Mouse (Mus musculus) liver, embryonic 11.5 days (tissue): Measurements from ENCODE around the gene Ccdc116. TPM values are rescaled to one million over a fixed set of nuclear protein-coding genes. Genes with fewer than 3 reads are reported as not detected.

ENCODE experiments used
- ATAC-seq: fragments of 200-750 bp; cut with Nextera tagmentation; replicated peaks from 2 replicates; pipeline ENCODE4 v1.8.0; 2017; ENCODE audit warnings: moderate number of reproducible peaks, mild to moderate bottlenecking, moderate TSS enrichment, moderate library complexity; ENCODE audit not compliant: low FRiP score
- DNase-seq: peaks from one replicate; pipeline ENCODE4 v3.0.0-alpha.2; 2017; ENCODE audit warnings: low spot score
- H3K27ac ChIP-seq: fragments of 300-500 bp; sonication (generic); 2 replicates; pipeline ENCODE4 v1.5.1; 2014; ENCODE audit warnings: mild to moderate bottlenecking, low read depth, low read length, control low read depth
- H3K27me3 ChIP-seq: fragments of 300-500 bp; sonication (generic); replicated peaks from 2 replicates; pipeline ENCODE4 v1.6.1; 2014; ENCODE audit warnings: low read length, mixed read lengths; ENCODE audit not compliant: control insufficient read depth, insufficient read depth
- H3K36me3 ChIP-seq: fragments of 300-500 bp; sonication (generic); 2 replicates; pipeline ENCODE4 v1.6.1; 2014; ENCODE audit warnings: mild to moderate bottlenecking, low read length, moderate library complexity, mixed read lengths; ENCODE audit not compliant: control insufficient read depth, insufficient read depth
- H3K4me1 ChIP-seq: fragments of 300-500 bp; sonication (generic); replicated peaks from 2 replicates; pipeline ENCODE4 v1.6.1; 2014; ENCODE audit warnings: low read length, mixed read lengths; ENCODE audit not compliant: control insufficient read depth, insufficient read depth
- H3K4me2 ChIP-seq: fragments of 300-500 bp; sonication (generic); 2 replicates; pipeline ENCODE4 v1.6.1; 2014; ENCODE audit warnings: mild to moderate bottlenecking, control low read depth, moderate library complexity
- H3K4me3 ChIP-seq: fragments of 300-500 bp; sonication (generic); 2 replicates; pipeline ENCODE4 v1.5.1; 2014; ENCODE audit warnings: low read depth, low read length, control low read depth
- H3K9ac ChIP-seq: fragments of 300-500 bp; sonication (generic); 2 replicates; pipeline ENCODE4 v1.6.1; 2014; ENCODE audit warnings: low read depth, low read length, control low read depth
- H3K9me3 ChIP-seq: fragments of 300-500 bp; sonication (generic); 2 replicates; pipeline ENCODE4 v1.6.1; 2016; ENCODE audit warnings: low read length, inconsistent platforms, mixed read lengths; ENCODE audit not compliant: control insufficient read depth
- WGBS: fragments of 180-500 bp; shearing (Covaris S2); extraction: QIAGEN DNeasy Blood & Tissue Kit; methylation state at CpG from one replicate; pipeline ENCODE4 v1.1.7; 2014; 5-methylcytosine and 5-hydroxymethylcytosine counted together
- polyA plus RNA-seq: library from polyadenylated mRNA; unstranded; fragments of >200 nt; fragmentation: Nextera tagmentation; extraction: Ambion mirVana; gene quantifications from 2 replicates; pipeline ENCODE4 v1.2.1, GENCODE M21; 2014

Ccdc116 gene
- 1.7 and 2.4 TPM in 2 replicates for polyA plus RNA-seq

DNA sequence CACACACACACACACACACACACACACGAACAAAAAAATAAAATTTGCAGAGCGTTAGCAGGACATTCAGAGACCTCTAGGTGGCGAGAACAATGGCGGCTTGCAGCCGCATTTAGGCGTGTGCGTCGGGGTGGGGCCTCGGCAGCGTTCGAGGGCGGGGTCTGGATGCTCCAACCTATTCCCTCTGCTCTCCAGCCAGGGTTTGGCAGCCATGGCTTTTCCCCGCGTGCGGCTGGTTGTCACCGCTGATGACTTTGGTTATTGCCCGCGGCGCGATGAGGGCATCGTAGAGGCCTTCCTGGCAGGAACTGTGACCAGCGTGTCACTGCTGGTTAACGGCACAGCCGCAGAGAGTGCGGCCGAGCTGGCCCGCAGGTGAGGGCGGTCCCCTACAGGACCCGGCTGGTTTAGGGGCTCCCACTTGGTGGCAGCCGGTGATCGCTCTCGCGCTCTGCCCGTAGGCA, at the start of gene Ccdc116:
Gene Ccdc116, minus strand, starts transcription at position 458 of the 464 bp plus-strand sequence.
- H3K9ac ChIP-seq, result peak within 1 kb of the TSS; percentile 75
- H3K36me3 ChIP-seq, result no peaks in the 10 kb centered on the region
- ATAC-seq (peak; percentile 82), DNase-seq (peak; percentile 87)
- H3K27ac ChIP-seq, result peak within 1 kb of the TSS; percentile 40; the same call in 1 of the 2 replicates
- peak within 1 kb of the TSS; percentile 71 for H3K4me3 ChIP-seq
- no peaks in the 10 kb centered on the region for H3K9me3 ChIP-seq
- H3K27me3 ChIP-seq, result no peaks in the 10 kb centered on the region
- H3K4me1 ChIP-seq, result peaks cover 10% of the 10 kb centered on the region
- under 1% methylated on average over 34 of the region's 34 CpGs for WGBS
- peak within 1 kb of the TSS; percentile 88 for H3K4me2 ChIP-seq

DNA sequence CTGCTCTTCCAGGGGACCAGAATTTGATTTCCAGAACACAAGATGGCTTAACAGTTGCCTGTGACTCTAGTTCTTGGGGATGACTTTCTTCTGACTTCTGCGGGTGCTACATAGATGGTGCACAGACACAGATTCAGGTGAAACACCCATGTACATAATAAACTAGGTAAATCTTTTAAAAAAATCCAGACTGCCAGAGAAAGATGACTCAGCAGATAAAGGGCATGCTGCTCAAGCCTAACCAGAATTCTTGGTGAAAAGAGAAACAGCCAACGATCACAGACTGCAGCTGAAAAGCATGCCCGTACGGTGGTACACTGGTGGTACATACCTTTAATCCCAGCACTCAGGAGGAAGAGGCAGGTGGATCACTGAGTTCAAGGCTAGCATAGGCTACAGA, 46.8 kb upstream of the Ccdc116 start:
- H3K27ac ChIP-seq, result no peak overlapping the region
- H3K9me3 ChIP-seq, result no peaks in the 10 kb centered on the region
- no peak overlapping the region for H3K9ac ChIP-seq
- no peak for DNase-seq
- H3K4me2 ChIP-seq, result no peak overlapping the region
- no peaks in the 10 kb centered on the region for H3K4me1 ChIP-seq
- no peaks in the 10 kb centered on the region for H3K27me3 ChIP-seq
- no peak overlapping the region for H3K4me3 ChIP-seq
- WGBS, result 91% methylated on average over 4 of the region's 4 CpGs
- peaks cover 11% of the 10 kb centered on the region; the same call in 1 of the 2 replicates for H3K36me3 ChIP-seq
- no peak for ATAC-seq

DNA sequence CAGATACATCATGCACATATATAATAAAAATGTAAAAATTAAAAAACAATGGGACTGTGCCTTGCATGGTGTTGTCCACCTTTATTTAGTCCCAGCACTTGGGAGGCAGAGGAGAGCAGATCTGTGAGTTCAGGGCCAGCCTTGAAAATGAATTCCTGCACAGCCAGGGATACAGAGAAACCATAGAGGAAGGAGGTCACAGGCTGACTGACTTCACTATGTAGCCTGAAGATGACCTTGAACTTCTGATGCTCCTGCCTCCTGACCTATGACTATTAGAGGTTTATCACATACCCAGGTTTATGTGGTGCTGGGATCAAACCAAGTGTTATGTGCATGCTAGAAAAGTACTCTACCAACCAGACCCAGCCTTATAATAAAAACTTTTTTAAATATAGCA, 38.4 kb upstream of the Ccdc116 start:
- Histone ChIP-seq H3K27me3 (no peaks in the 10 kb centered on the region), H3K4me1 (peaks cover 5% of the 10 kb centered on the region; the same call in 1 of the 2 replicates), H3K4me2 (no peak overlapping the region), H3K4me3 (no peak overlapping the region), H3K27ac (no peak overlapping the region), H3K36me3 (peaks cover 3% of the 10 kb centered on the region; the same call in 1 of the 2 replicates), H3K9me3 (no peaks in the 10 kb centered on the region), H3K9ac (no peak overlapping the region)
- no peak for ATAC-seq
- no peak for DNase-seq

DNA sequence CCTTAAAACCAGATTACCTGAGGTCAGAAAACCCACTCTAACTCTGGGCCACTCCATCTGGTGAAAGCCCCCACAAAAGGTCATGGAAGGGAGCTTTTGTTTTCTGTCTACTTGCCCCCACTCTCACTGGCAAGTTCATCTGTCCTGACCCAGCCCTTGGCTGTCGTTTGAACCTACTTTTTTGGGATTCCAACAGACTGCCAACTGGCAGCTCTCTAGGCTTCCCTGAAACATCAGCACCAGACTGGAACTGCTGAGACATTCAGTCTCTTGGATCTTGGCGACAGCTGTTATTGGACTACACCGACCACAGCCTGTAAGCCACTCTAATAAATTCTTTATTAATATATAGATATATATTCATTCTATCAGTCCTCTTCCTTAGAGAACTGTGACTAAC, 36.0 kb upstream of the Ccdc116 start:
- Histone ChIP-seq H3K27ac (no peak overlapping the region), H3K9me3 (no peaks in the 10 kb centered on the region), H3K36me3 (peaks cover 5% of the 10 kb centered on the region; the same call in 1 of the 2 replicates), H3K4me1 (peaks cover 5% of the 10 kb centered on the region; the same call in 1 of the 2 replicates), H3K4me3 (no peak overlapping the region), H3K27me3 (no peaks in the 10 kb centered on the region), H3K9ac (no peak overlapping the region), H3K4me2 (no peak overlapping the region)
- ATAC-seq (no peak), DNase-seq (no peak)
- WGBS, result 76% methylated on average over 3 of the region's 3 CpGs

DNA sequence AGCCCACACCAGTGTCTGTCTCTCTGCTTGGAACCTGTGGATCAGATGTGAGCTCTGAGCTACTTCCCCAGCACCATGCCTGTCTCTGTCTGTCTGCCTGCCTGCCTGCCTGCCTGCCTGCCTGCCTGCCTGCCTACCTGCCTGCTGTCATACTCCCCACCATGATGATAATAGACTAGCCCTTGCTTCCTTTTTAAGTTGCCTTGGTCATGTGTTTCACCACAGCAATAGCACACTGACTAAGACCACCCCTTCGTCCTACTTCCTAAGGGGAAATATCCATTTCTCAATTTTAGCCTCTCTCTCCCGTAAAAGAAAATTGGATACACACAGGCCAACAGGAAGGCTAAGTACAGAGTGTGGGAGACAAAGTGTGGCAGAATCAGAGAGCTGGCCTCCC, 35.1 kb upstream of the Ccdc116 start:
- Histone ChIP-seq H3K9me3 (no peaks in the 10 kb centered on the region), H3K27me3 (no peaks in the 10 kb centered on the region), H3K4me1 (peaks cover 5% of the 10 kb centered on the region; the same call in 1 of the 2 replicates), H3K4me2 (no peak overlapping the region), H3K27ac (no peak overlapping the region), H3K36me3 (peaks cover 5% of the 10 kb centered on the region; the same call in 1 of the 2 replicates), H3K4me3 (no peak overlapping the region), H3K9ac (no peak overlapping the region)
- 59% methylated on average over 2 of the region's 2 CpGs for WGBS
- no peak for DNase-seq
- ATAC-seq, result no peak

DNA sequence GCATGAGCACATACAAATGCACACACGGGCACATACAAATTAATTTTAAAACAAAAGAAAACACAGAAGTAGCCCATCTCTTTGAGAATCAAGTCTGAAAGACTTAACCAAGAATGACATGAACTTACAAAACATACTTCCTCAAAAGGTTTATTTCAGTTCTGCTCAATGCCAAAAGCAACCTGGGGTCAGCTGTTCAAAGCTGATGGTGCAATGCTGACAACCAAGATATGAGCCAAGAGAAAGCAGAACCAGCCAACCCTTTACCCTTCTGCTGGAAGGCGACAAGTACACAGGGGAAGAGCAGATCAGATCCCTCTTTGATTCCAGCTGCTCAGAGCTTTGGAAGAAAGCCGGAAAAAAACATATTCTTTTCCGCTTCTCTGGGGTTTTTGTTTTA, 34.4 kb upstream of the Ccdc116 start:
- Histone ChIP-seq H3K4me3 (no peak overlapping the region), H3K4me2 (no peak overlapping the region), H3K27me3 (no peaks in the 10 kb centered on the region), H3K27ac (peak overlapping the region; percentile 35; the same call in 1 of the 2 replicates), H3K4me1 (peaks cover 5% of the 10 kb centered on the region; the same call in 1 of the 2 replicates), H3K9me3 (no peaks in the 10 kb centered on the region), H3K36me3 (peaks cover 2% of the 10 kb centered on the region; the same call in 1 of the 2 replicates), H3K9ac (no peak overlapping the region)
- no peak for ATAC-seq
- 65% methylated on average over 4 of the region's 4 CpGs for WGBS
- no peak for DNase-seq

DNA sequence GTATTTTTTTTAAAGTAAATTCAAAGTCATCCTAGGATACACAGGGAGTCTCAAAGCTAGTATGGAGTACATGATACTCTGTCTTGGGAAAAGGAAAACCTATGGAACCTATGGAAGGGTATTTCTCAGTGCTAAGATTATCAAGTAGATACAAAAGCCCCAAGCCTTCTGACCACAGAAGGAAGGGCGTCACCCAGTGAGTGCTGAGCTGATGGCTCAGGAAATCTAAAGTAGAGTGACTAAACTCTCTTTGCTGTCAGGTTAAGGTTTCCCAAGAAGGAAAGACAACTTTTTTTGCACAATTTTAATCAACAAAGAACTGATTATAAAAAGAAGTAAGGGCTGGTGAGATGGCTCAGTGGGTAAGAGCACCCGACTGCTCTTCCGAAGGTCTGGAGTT, 32.7 kb upstream of the Ccdc116 start:
- H3K9me3 ChIP-seq, result no peaks in the 10 kb centered on the region
- H3K27ac ChIP-seq, result no peak overlapping the region
- H3K36me3 ChIP-seq, result peaks cover 9% of the 10 kb centered on the region
- DNase-seq (no peak), ATAC-seq (no peak)
- no peak overlapping the region for H3K4me2 ChIP-seq
- H3K27me3 ChIP-seq, result no peaks in the 10 kb centered on the region
- no peak overlapping the region for H3K4me3 ChIP-seq
- peaks cover 5% of the 10 kb centered on the region; the same call in 1 of the 2 replicates for H3K4me1 ChIP-seq
- WGBS, result 77% methylated on average over 3 of the region's 3 CpGs
- H3K9ac ChIP-seq, result no peak overlapping the region

DNA sequence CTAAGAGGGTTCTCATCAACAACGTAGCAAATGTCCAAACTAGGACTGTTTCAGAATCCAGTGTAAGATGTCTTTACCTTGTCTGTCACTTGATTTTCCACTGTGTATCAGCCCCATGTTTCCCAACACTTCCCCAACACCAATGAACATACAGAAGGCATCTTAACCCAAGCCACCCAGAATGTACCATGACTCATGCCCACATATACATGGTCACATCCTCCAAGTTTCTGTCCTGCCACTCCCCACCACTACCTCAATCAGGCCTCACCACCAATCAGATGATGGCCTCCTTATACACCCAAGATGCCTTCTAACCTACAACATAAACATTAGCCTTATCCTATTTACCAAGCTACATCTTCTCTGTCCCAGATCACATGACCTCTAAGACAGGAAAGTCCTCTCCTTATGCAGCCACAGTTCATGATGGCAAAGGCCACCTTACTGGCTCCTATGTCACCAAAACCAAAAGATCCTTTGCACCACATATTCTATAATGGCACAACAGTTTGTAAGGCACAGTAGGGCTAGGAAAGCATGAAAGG, 30.7 kb upstream of the Ccdc116 start:
- Histone ChIP-seq H3K9me3 (no peaks in the 10 kb centered on the region), H3K9ac (no peak overlapping the region), H3K4me2 (no peak overlapping the region), H3K27ac (no peak overlapping the region), H3K4me1 (peaks cover 5% of the 10 kb centered on the region; the same call in 1 of the 2 replicates), H3K36me3 (peaks cover 9% of the 10 kb centered on the region), H3K27me3 (no peaks in the 10 kb centered on the region), H3K4me3 (no peak overlapping the region)
- no peak for ATAC-seq
- 97% methylated on average over 1 of the region's 1 CpGs for WGBS
- no peak for DNase-seq

DNA sequence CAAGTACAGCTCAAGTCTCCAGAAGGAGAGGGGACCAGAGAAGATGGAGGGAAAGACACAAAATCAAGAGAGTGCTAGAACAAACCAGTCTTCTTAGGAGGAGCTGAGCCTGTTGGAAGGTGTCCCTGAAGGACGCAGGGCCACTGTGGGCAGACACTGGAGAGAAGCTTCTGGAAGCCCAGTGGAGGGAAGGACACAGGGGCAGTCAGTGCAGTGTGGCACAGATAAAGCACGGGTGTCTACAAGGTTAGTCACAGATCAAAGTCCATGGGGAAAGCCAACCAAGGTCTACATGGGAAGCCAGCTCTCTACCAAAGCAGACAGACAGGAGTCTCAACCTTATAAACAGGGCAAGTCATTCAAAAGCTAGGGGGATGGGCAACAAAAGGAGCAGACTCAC, 28.7 kb upstream of the Ccdc116 start:
- Histone ChIP-seq H3K9ac (no peak overlapping the region), H3K36me3 (peaks cover 9% of the 10 kb centered on the region), H3K27ac (0 out of 2 replicates have a peak overlapping the region, but pooled peaks have one; percentile 13), H3K4me3 (no peak overlapping the region), H3K4me2 (no peak overlapping the region), H3K27me3 (no peaks in the 10 kb centered on the region), H3K4me1 (peaks cover under 1% of the 10 kb centered on the region; the same call in 1 of the 2 replicates), H3K9me3 (no peaks in the 10 kb centered on the region)
- DNase-seq (no peak), ATAC-seq (no peak)
- 65% methylated on average over 2 of the region's 2 CpGs for WGBS
